Mouse (Mus musculus) mouse embryonic stem cell (cell line): ENCODE measurements at regions not wholly inside any gene's neighbourhood (a gene's known extent, or its start where the extent isn't known, plus 50 kb on each side); places are given as distances from the start of the nearest gene placed in this dataset.

Experiments used
- in situ Hi-C, 2 experiments: fragments of 300-500 bp; cut with MboI; formaldehyde crosslinking; loops; 1 replicate in 1 of 2; 3 replicates in 1 of 2; pipeline ENCODE4 v1.14.3; 2019 to 2020; ENCODE audit warnings: low sequenced_read_pairs in 2 of 2, low pct_unique_long_range_greater_than_20kb in 1 of 2, mixed read lengths in 1 of 2; ENCODE audit not compliant: unreplicated experiment in 1 of 2

- in situ Hi-C loops, result no loop called here
Measured at GRCm38 (mm10) chr5:132690784-132691183, 147.6 kb upstream of the Auts2 start.

DNA sequence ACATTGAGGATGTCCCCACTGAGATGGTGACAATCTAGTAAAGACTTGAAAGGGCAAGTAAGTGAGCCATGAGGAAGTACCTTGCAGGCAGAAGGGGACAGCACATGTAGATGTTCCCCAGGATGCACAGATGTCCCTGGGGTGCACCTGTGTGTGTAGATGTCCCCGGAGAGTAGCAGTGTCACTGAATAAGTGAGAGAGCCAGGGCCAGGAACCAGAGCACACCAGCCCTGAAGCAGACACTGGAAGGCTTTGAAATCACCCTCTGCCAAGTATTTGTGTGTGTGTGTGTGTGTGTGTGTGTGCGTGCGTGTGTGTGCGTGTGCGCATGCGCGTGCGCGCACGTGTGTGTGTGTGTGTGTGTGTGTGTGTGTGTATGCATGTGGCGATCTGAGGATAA lies 132.1 kb upstream of the Auts2 start:
- in situ Hi-C loops, result no loop called here

- in situ Hi-C loops, result no loop called here
Measured at GRCm38 (mm10) chr5:132673599-132674305, 130.6 kb upstream of the Auts2 start.

- in situ Hi-C loops, result no loop called here
Measured at GRCm38 (mm10) chr5:132671496-132671895, 128.4 kb upstream of the Auts2 start.

GRCm38 (mm10) chr5:132667316-132667715 lies 124.2 kb upstream of the Auts2 start:
- in situ Hi-C loops, result no loop called here

DNA sequence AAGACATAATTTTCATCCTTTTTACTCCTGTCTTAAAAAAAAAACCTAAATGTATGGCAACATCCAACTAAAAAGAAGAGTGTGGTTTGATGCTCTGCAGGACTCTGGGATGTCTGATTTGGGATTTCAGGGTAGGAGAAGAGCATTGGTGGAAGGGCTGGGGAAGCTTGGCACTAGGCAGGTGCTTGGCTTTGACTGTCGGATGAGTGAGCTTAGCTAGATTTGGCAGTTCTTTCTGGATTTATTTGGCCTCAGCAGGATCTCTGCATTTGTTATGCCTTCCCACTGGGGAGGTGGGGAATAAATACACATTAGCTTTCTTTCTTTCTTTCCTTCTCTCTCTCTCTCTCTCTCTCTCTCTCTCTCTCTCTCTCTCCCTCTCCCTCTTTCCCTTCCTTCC lies 118.1 kb upstream of the Auts2 start:
- in situ Hi-C loops, result no loop called here

DNA sequence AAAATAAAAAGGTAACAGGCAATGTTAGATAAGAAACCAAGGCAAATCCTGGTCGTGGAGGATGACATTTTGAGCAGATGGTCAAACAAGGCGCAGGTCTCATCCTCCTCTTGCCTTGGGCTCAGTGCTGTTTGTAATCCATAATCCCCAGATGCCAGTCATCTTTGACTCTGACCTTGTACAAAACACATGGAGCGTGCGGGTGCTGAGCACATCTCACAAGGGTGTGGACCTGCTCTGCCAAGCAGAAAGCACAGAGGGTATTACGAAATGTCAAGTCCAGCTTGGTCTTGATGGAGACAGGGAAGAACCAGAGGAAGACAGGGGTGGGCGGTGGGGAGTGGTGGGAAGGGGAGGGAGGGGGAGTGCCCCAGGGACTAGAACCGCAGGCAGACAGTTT lies 116.9 kb upstream of the Auts2 start:
- in situ Hi-C loops, result no loop called here

DNA sequence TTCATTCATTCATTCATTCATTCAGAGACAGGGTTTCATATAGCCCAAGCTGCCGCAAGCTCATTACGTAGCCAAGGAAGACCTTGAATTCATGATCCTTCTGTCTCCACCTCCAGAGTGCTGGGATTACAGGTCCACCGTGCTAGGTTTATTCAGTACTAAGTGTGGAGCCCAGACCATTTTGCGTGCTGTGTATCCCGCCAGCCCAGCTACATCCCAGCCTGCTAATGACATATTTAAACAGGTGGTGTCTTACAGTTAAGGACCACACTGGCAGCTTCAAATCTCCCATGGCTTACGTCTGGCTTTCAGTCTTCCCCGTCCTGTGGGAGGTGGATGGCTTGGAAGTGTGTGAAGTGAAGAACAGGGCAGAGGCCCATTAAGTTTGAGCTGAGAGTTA lies 111.2 kb upstream of the Auts2 start:
- in situ Hi-C loops, result no loop called here

- in situ Hi-C loops, result no loop called here
Measured at GRCm38 (mm10) chr5:132653694-132654300, 110.7 kb upstream of the Auts2 start.

GRCm38 (mm10) chr5:132652201-132652600 lies 109.1 kb upstream of the Auts2 start:
- in situ Hi-C loops, result no loop called here

- in situ Hi-C loops, result no loop called here
Measured at GRCm38 (mm10) chr5:132649771-132650170, 106.6 kb upstream of the Auts2 start.

DNA sequence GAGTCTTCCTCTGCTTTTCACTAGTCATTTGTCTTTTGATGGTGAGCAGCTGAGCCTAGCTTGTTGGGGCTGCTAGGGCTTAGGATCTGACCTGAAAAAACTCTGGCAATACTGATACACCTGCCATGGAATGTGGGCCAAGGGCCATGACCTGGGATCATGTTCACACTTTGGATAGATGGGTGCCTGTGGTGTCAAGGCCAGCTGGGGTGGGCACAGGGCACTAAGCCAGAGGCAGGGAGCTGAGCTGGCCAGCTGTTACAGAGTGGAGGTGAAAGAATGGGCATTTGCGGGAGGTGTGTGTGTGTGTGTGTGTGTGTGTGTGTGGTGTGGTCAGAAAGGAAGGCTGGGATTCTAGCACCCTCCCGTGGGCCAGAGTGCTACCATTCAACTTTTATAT lies 105.6 kb upstream of the Auts2 start:
- in situ Hi-C loops, result no loop called here

- in situ Hi-C loops, result no loop called here
Measured at GRCm38 (mm10) chr5:132644646-132645172, 101.6 kb upstream of the Auts2 start.

GRCm38 (mm10) chr5:132643270-132643669 lies 100.1 kb upstream of the Auts2 start:
- in situ Hi-C loops, result no loop called here

- in situ Hi-C loops, result no loop called here
Measured at GRCm38 (mm10) chr5:132633198-132633884, 90.2 kb upstream of the Auts2 start.

- in situ Hi-C loops, result no loop called here
Measured at GRCm38 (mm10) chr5:132621751-132622150, 78.6 kb upstream of the Auts2 start.

- in situ Hi-C loops, result no loop called here
Measured at GRCm38 (mm10) chr5:132617241-132617640, 74.1 kb upstream of the Auts2 start.

GRCm38 (mm10) chr5:132609251-132609650 lies 66.1 kb upstream of the Auts2 start:
- in situ Hi-C loops, result no loop called here

DNA sequence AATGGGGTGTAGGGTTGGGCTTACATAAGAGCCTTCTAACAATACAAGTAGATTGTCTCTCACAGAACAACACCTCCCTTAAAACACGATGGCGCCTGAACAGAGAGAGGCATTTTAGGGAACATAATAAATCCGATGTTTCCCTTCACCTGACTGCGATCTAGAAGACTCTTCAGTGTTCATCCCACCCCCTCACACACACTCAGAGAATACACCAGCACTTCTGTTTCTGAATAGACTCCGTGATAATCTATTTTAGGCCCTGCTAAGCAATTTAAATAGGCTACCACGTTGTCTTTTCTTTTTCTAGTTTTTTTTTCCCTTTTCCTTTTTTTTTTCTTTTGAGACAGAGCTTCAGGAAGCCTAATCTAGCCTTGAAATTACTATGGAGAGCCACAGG lies 63.1 kb upstream of the Auts2 start:
- in situ Hi-C loops, result no loop called here

- in situ Hi-C loops, result no loop called here
Measured at GRCm38 (mm10) chr5:132594796-132595195, 51.7 kb upstream of the Auts2 start.
